12 mouse cellular contexts compared by ENCODE assay signal in genomic region chr16:5672871-5673270, GRCm38 (mm10).
DNase-seq lines count a peak whose midpoint lies in the region; ATAC-seq lines count a peak whose summit lies in the region.
"Had no signal": no experiment of that assay in that cellular context is flagged by ENCODE, and none has a peak within 500 bp of the region (broad histone marks: within the 10 kb centered on the region; RNA-seq: fewer than 3 reads in every experiment).

No protein-coding gene starts in this region.

- no peak overlapping the region for H3K4me3 ChIP-seq in hindbrain, embryonic 15.5 days
- no peak overlapping the region for H3K4me3 ChIP-seq in hindbrain, embryonic 12.5 days
- H3K4me3 ChIP-seq in neural tube, embryonic 15.5 days (replicated peaks) = no peak overlapping the region
- H3K4me3 ChIP-seq: heart, embryonic 15.5 days had no signal

- DNase-seq in neural tube, embryonic 10.5 days (ENCODE audit: extremely low spot score, low spot score) = no peak
- DNase-seq in gastrocnemius, postnatal 14 days = peak; percentile 14
- DNase-seq in ovary, postnatal 36 days (ENCODE audit: low spot score) = no peak
- DNase-seq in left cerebral cortex, adult 18-20 months (ENCODE audit: low spot score in 2 of 2) = no peak
- DNase-seq: embryo, embryonic 11 days; kidney, adult 8-10 months; lung, adult 2 months had no signal

- intact Hi-C loops in gastrocnemius, postnatal 14 days (cut with DNase I; ENCODE audit: low total_unique reads) = no loop called here

- peak; percentile 65; the same call in 1 of the 2 replicates for ATAC-seq in hindbrain, embryonic 15.5 days (ENCODE audit: low FRiP score, low read depth)
- no peak for ATAC-seq in hindbrain, embryonic 12.5 days (ENCODE audit: low FRiP score)
- ATAC-seq in neural tube, embryonic 15.5 days (ENCODE audit: low FRiP score) = no peak
- ATAC-seq in cerebellum, adult (ENCODE audit: insufficient number of reproducible peaks, low FRiP score, low TSS enrichment) = peak; percentile 75; the same call in 1 of the 2 replicates

- no peaks in the 10 kb centered on the region for H3K27me3 ChIP-seq in hindbrain, embryonic 15.5 days
- no peaks in the 10 kb centered on the region; the same call in 1 of the 2 replicates for H3K27me3 ChIP-seq in hindbrain, embryonic 12.5 days
- no peaks in the 10 kb centered on the region for H3K27me3 ChIP-seq in neural tube, embryonic 15.5 days (replicated peaks)
- H3K27me3 ChIP-seq: heart, embryonic 15.5 days had no signal

- WGBS in hindbrain, embryonic 15.5 days = 50% methylated on average over 4 of the region's 4 CpGs
- WGBS in hindbrain, embryonic 12.5 days = 68% methylated on average over 4 of the region's 4 CpGs
- WGBS in neural tube, embryonic 15.5 days = 68% methylated on average over 4 of the region's 4 CpGs

- H3K27ac ChIP-seq in hindbrain, embryonic 15.5 days (replicated peaks) = 0 out of 2 replicates have a peak overlapping the region, but pooled peaks have one; percentile 15
- H3K27ac ChIP-seq in hindbrain, embryonic 12.5 days = no peak overlapping the region
- H3K27ac ChIP-seq in neural tube, embryonic 15.5 days (replicated peaks) = 0 out of 2 replicates have a peak overlapping the region, but pooled peaks have one; percentile 13
- H3K27ac ChIP-seq: heart, embryonic 15.5 days had no signal

- no peaks in the 10 kb centered on the region for H3K9me3 ChIP-seq in hindbrain, embryonic 15.5 days
- H3K9me3 ChIP-seq in hindbrain, embryonic 12.5 days (replicated peaks) = no peaks in the 10 kb centered on the region
- no peaks in the 10 kb centered on the region for H3K9me3 ChIP-seq in neural tube, embryonic 15.5 days (replicated peaks)
- H3K9me3 ChIP-seq: heart, embryonic 15.5 days had no signal

- H3K36me3 ChIP-seq in hindbrain, embryonic 15.5 days = no peaks in the 10 kb centered on the region
- H3K36me3 ChIP-seq in hindbrain, embryonic 12.5 days = no peaks in the 10 kb centered on the region
- H3K36me3 ChIP-seq in neural tube, embryonic 15.5 days = no peaks in the 10 kb centered on the region
- H3K36me3 ChIP-seq: heart, embryonic 15.5 days had no signal

- peaks cover 17% of the 10 kb centered on the region for H3K4me1 ChIP-seq in hindbrain, embryonic 15.5 days (replicated peaks)
- no peaks in the 10 kb centered on the region for H3K4me1 ChIP-seq in hindbrain, embryonic 12.5 days
- peaks cover 3% of the 10 kb centered on the region for H3K4me1 ChIP-seq in neural tube, embryonic 15.5 days
- H3K4me1 ChIP-seq: heart, embryonic 15.5 days had no signal

- no peak overlapping the region for H3K9ac ChIP-seq in hindbrain, embryonic 15.5 days
- H3K9ac ChIP-seq in hindbrain, embryonic 12.5 days = no peak overlapping the region
- no peak overlapping the region for H3K9ac ChIP-seq in neural tube, embryonic 15.5 days (replicated peaks)
- H3K9ac ChIP-seq: heart, embryonic 15.5 days had no signal

- no peak overlapping the region for H3K4me2 ChIP-seq in hindbrain, embryonic 15.5 days
- H3K4me2 ChIP-seq in hindbrain, embryonic 12.5 days (replicated peaks) = no peak overlapping the region
- H3K4me2 ChIP-seq in neural tube, embryonic 15.5 days = no peak overlapping the region
- H3K4me2 ChIP-seq: heart, embryonic 15.5 days had no signal

Comparison
In these comparisons a context has a peak if more than half of its experiments do, and no peak if none do; other contexts are left out.
1. ATAC-seq: peak in hindbrain, embryonic 15.5 days (single experiment) and cerebellum, adult (single experiment); none in hindbrain, embryonic 12.5 days (single experiment) and neural tube, embryonic 15.5 days (single experiment).